Comparison of ENCODE assay signal across 8 mouse cellular contexts in genomic region chr17:56036901-56037287, GRCm38 (mm10). TPM values are rescaled to one million over a fixed set of nuclear protein-coding genes. Genes with fewer than 3 reads are reported as not detected.
A peak's percentile ranks its signal among the peaks of the same experiment; 100 is the strongest.
DNase-seq lines count a peak whose midpoint lies in the region; ATAC-seq and TF ChIP-seq lines count a peak whose summit lies in the region.

No protein-coding gene starts in this region.

- H3K9ac ChIP-seq in forebrain, embryonic 11.5 days (ENCODE audit: low read length) = 0 out of 2 replicates have a peak overlapping the region, but pooled peaks have one; percentile 27
- no peak overlapping the region for H3K9ac ChIP-seq in limb, embryonic 12.5 days (replicated peaks)

- peaks cover 31% of the 10 kb centered on the region for H3K36me3 ChIP-seq in megakaryocyte, embryonic 14.5 days (replicated peaks; ENCODE audit: low read length)
- peaks cover 2% of the 10 kb centered on the region; the same call in 1 of the 2 replicates for H3K36me3 ChIP-seq in forebrain, embryonic 11.5 days (ENCODE audit: control insufficient read depth, insufficient read depth, low read length)
- H3K36me3 ChIP-seq in limb, embryonic 12.5 days = peaks cover 29% of the 10 kb centered on the region
- H3K36me3 ChIP-seq in small intestine, adult 2 months (ENCODE audit: control insufficient read depth, insufficient read depth, low read length) = peaks cover 10% of the 10 kb centered on the region

- H3K27ac ChIP-seq in forebrain, embryonic 11.5 days (ENCODE audit: low read depth, low read length) = no peak overlapping the region
- H3K27ac ChIP-seq in limb, embryonic 12.5 days = 0 out of 2 replicates have a peak overlapping the region, but pooled peaks have one; percentile 30
- H3K27ac ChIP-seq in small intestine, adult 2 months (ENCODE audit: insufficient read depth, low read depth, low read length) = no peak overlapping the region

- peak overlapping the region; percentile 99 for H3K4me3 ChIP-seq in megakaryocyte, embryonic 14.5 days (replicated peaks)
- H3K4me3 ChIP-seq in forebrain, embryonic 11.5 days (ENCODE audit: low read depth, low read length) = peak overlapping the region; percentile 85; the same call in 1 of the 2 replicates
- peak overlapping the region; percentile 84 for H3K4me3 ChIP-seq in limb, embryonic 12.5 days (replicated peaks)
- peak overlapping the region; percentile 45 for H3K4me3 ChIP-seq in small intestine, adult 2 months (ENCODE audit: low read depth, low read length)

- no peaks in the 10 kb centered on the region for H3K9me3 ChIP-seq in megakaryocyte, embryonic 14.5 days
- no peaks in the 10 kb centered on the region for H3K9me3 ChIP-seq in forebrain, embryonic 11.5 days (ENCODE audit: control insufficient read depth, low read length)
- H3K9me3 ChIP-seq in limb, embryonic 12.5 days = no peaks in the 10 kb centered on the region

- ATAC-seq in megakaryocyte, adult 5-6 weeks (ENCODE audit: poor library complexity, severe bottlenecking) = no peak
- ATAC-seq in forebrain, embryonic 11.5 days (replicated peaks; ENCODE audit: low FRiP score) = peak; percentile 24
- peak; percentile 6; the same call in 1 of the 2 replicates for ATAC-seq in limb, embryonic 12.5 days (ENCODE audit: insufficient number of reproducible peaks, insufficient read depth, low FRiP score, low TSS enrichment, low read depth)

- H3K4me2 ChIP-seq in forebrain, embryonic 11.5 days (ENCODE audit: low read depth, low read length, severe bottlenecking) = peak overlapping the region; percentile 13; the same call in 1 of the 2 replicates
- H3K4me2 ChIP-seq in limb, embryonic 12.5 days = peak overlapping the region; percentile 48

- no peak for DNase-seq in forebrain, embryonic 11.5 days (ENCODE audit: low spot score)
- no peak for DNase-seq in adrenal gland, adult 18-20 months (ENCODE audit: low spot score in 2 of 2)
- DNase-seq in right cerebral cortex, postnatal 14 days = no peak
- no peak for DNase-seq in frontal cortex, adult 2 months (ENCODE audit: extremely low spot score in 1 of 2, low spot score in 1 of 2)

- WGBS in forebrain, embryonic 11.5 days = 39% methylated on average over 13 of the region's 13 CpGs
- 39% methylated on average over 13 of the region's 13 CpGs for WGBS in limb, embryonic 12.5 days
- 34% methylated on average over 13 of the region's 13 CpGs for WGBS in small intestine, adult 2 months

- no peak for TF ChIP-seq POLR2A in small intestine, adult 2 months (IDR thresholded peaks at IDR 0.05; ENCODE audit: low read depth, low read length)

- no peaks in the 10 kb centered on the region for H3K27me3 ChIP-seq in megakaryocyte, embryonic 14.5 days (replicated peaks)
- no peaks in the 10 kb centered on the region for H3K27me3 ChIP-seq in forebrain, embryonic 11.5 days (ENCODE audit: control insufficient read depth, insufficient read depth, low read length)
- H3K27me3 ChIP-seq in limb, embryonic 12.5 days = no peaks in the 10 kb centered on the region
- H3K27me3 ChIP-seq in small intestine, adult 2 months (ENCODE audit: control insufficient read depth, insufficient read depth, low read length) = no peaks in the 10 kb centered on the region

- TF ChIP-seq CTCF in small intestine, adult 2 months (IDR thresholded peaks at IDR 0.05; ENCODE audit: extremely low read depth, insufficient read length, insufficient replicate concordance, low read depth, low read length) = no peak

- H3K4me1 ChIP-seq in megakaryocyte, embryonic 14.5 days = peaks cover 66% of the 10 kb centered on the region
- peaks cover 12% of the 10 kb centered on the region for H3K4me1 ChIP-seq in forebrain, embryonic 11.5 days (replicated peaks; ENCODE audit: control insufficient read depth, insufficient read depth, low read length)
- H3K4me1 ChIP-seq in limb, embryonic 12.5 days (replicated peaks) = peaks cover 35% of the 10 kb centered on the region
- H3K4me1 ChIP-seq in small intestine, adult 2 months (ENCODE audit: control insufficient read depth, insufficient read depth, insufficient read length, low read length) = peaks cover 25% of the 10 kb centered on the region

RNA-seq across cellular contexts. Expression of gene Sh3gl1, which starts 0.5 kb away (rescaled TPM):
- 115 and 286 TPM in 2 replicates for polyA plus RNA-seq in megakaryocyte, embryonic 14.5 days (2012; ENCODE audit: insufficient read depth, low replicate concordance)
- total RNA-seq in megakaryocyte, adult 5-6 weeks (2015) = 21.7 and 22.3 TPM in 2 replicates
- total RNA-seq in megakaryocyte, adult 5-6 weeks (2017) = 28.4 and 35.0 TPM in 2 replicates
- polyA plus RNA-seq in forebrain, embryonic 11.5 days (2014; fragmentation: Nextera tagmentation; extraction: Ambion mirVana) = 129 and 133 TPM in 2 replicates
- 171 and 175 TPM in 2 replicates for polyA plus RNA-seq in limb, embryonic 12.5 days (2016; fragmentation: Nextera tagmentation; extraction: Ambion mirVana)
- 41.8 and 78.2 TPM in 2 replicates for polyA plus RNA-seq in small intestine, adult 2 months (2012; rRNA removed)
- total RNA-seq in adrenal gland, adult 18-20 months (2021) = 10 to 100 TPM; 38.3 to 39.0 TPM
- 46.0 and 50.7 TPM in 2 replicates for polyA plus RNA-seq in frontal cortex, adult 2 months (2012; rRNA removed)

RNA-seq across cellular contexts. Expression of gene Chaf1a, which starts 3.3 kb away (rescaled TPM):
- 17.0 and 33.8 TPM in 2 replicates for polyA plus RNA-seq in megakaryocyte, embryonic 14.5 days (2012; ENCODE audit: insufficient read depth, low replicate concordance)
- total RNA-seq in megakaryocyte, adult 5-6 weeks (2015) = 8.1 and 9.6 TPM in 2 replicates
- 18.3 and 22.2 TPM in 2 replicates for total RNA-seq in megakaryocyte, adult 5-6 weeks (2017)
- polyA plus RNA-seq in forebrain, embryonic 11.5 days (2014; fragmentation: Nextera tagmentation; extraction: Ambion mirVana) = 38.0 and 38.6 TPM in 2 replicates
- 48.8 and 51.2 TPM in 2 replicates for polyA plus RNA-seq in limb, embryonic 12.5 days (2016; fragmentation: Nextera tagmentation; extraction: Ambion mirVana)
- polyA plus RNA-seq in small intestine, adult 2 months (2012; rRNA removed) = 1.9 and 4.1 TPM in 2 replicates
- total RNA-seq in adrenal gland, adult 18-20 months (2021) = 1 to 10 TPM; 2.1 to 2.3 TPM
- 2.7 and 2.8 TPM in 2 replicates for polyA plus RNA-seq in frontal cortex, adult 2 months (2012; rRNA removed)

RNA-seq across cellular contexts. Expression of gene Mpnd, which starts 31.4 kb away (rescaled TPM):
- polyA plus RNA-seq in megakaryocyte, embryonic 14.5 days (2012; ENCODE audit: insufficient read depth, low replicate concordance) = 4.4 and 22.7 TPM in 2 replicates
- 23.2 and 28.6 TPM in 2 replicates for total RNA-seq in megakaryocyte, adult 5-6 weeks (2015)
- total RNA-seq in megakaryocyte, adult 5-6 weeks (2017) = 95.5 and 112 TPM in 2 replicates
- 164 and 191 TPM in 2 replicates for polyA plus RNA-seq in forebrain, embryonic 11.5 days (2014; fragmentation: Nextera tagmentation; extraction: Ambion mirVana)
- polyA plus RNA-seq in limb, embryonic 12.5 days (2016; fragmentation: Nextera tagmentation; extraction: Ambion mirVana) = 165 and 169 TPM in 2 replicates
- polyA plus RNA-seq in small intestine, adult 2 months (2012; rRNA removed) = 129 and 424 TPM in 2 replicates
- total RNA-seq in adrenal gland, adult 18-20 months (2021) = 10 to 100 TPM; 68.1 to 97.5 TPM
- 126 and 132 TPM in 2 replicates for polyA plus RNA-seq in frontal cortex, adult 2 months (2012; rRNA removed)

RNA-seq across cellular contexts. Expression of gene Stap2, which starts 31.5 kb away (rescaled TPM):
- polyA plus RNA-seq in megakaryocyte, embryonic 14.5 days (2012; ENCODE audit: insufficient read depth, low replicate concordance) = 0.21 TPM in 1 of 2 replicates, not detected in the other
- 0.25 and 0.62 TPM in 2 replicates for total RNA-seq in megakaryocyte, adult 5-6 weeks (2015)
- total RNA-seq in megakaryocyte, adult 5-6 weeks (2017) = 0.22 and 0.24 TPM in 2 replicates
- polyA plus RNA-seq in forebrain, embryonic 11.5 days (2014; fragmentation: Nextera tagmentation; extraction: Ambion mirVana) = 5.3 and 6.4 TPM in 2 replicates
- polyA plus RNA-seq in limb, embryonic 12.5 days (2016; fragmentation: Nextera tagmentation; extraction: Ambion mirVana) = 7.2 and 9.2 TPM in 2 replicates
- 87.8 and 224 TPM in 2 replicates for polyA plus RNA-seq in small intestine, adult 2 months (2012; rRNA removed)
- 1 to 10 TPM; 5.1 to 5.4 TPM for total RNA-seq in adrenal gland, adult 18-20 months (2021)
- polyA plus RNA-seq in frontal cortex, adult 2 months (2012; rRNA removed) = 4.7 and 5.3 TPM in 2 replicates

RNA-seq across cellular contexts. Expression of gene Ubxn6, which starts 37.9 kb away (rescaled TPM):
- 75.0 and 97.7 TPM in 2 replicates for polyA plus RNA-seq in megakaryocyte, embryonic 14.5 days (2012; ENCODE audit: insufficient read depth, low replicate concordance)
- 12.9 and 13.2 TPM in 2 replicates for total RNA-seq in megakaryocyte, adult 5-6 weeks (2015)
- total RNA-seq in megakaryocyte, adult 5-6 weeks (2017) = 17.0 and 30.7 TPM in 2 replicates
- polyA plus RNA-seq in forebrain, embryonic 11.5 days (2014; fragmentation: Nextera tagmentation; extraction: Ambion mirVana) = 39.0 and 43.2 TPM in 2 replicates
- 42.0 and 46.4 TPM in 2 replicates for polyA plus RNA-seq in limb, embryonic 12.5 days (2016; fragmentation: Nextera tagmentation; extraction: Ambion mirVana)
- 27.4 and 57.1 TPM in 2 replicates for polyA plus RNA-seq in small intestine, adult 2 months (2012; rRNA removed)
- 10 to 100 TPM; 63.6 to 77.6 TPM for total RNA-seq in adrenal gland, adult 18-20 months (2021)
- polyA plus RNA-seq in frontal cortex, adult 2 months (2012; rRNA removed) = 106 and 113 TPM in 2 replicates

Comparison
In these comparisons a context has a peak if more than half of its experiments do, and no peak if none do; other contexts are left out.
1. H3K4me3 ChIP-seq: peak in every context shown above with its lines; median percentile 99 in megakaryocyte, embryonic 14.5 days; 85 in forebrain, embryonic 11.5 days; 84 in limb, embryonic 12.5 days; 45 in small intestine, adult 2 months.